Mouse (Mus musculus) small intestine, adult 10 weeks (tissue): ENCODE measurements around the gene Cacna2d1. TPM values are rescaled to one million over a fixed set of nuclear protein-coding genes. Genes with fewer than 3 reads are reported as not detected.

Source experiments
- polyA plus RNA-seq: library from polyadenylated mRNA; stranded (reverse); fragments of 350-450 nt; fragmentation: Illumina TruSeq; extraction: RNeasy Lipid Tissue Mini Kit (QIAGEN cat#74804); gene quantifications from one replicate; pipeline ENCODE4 v1.2.3, GENCODE M21; 2014; ENCODE audit warnings: low replicate concordance

Cacna2d1 gene
- polyA plus RNA-seq, result 21.5 TPM

GRCm38 (mm10) chr5:15934376-15935233, at the start of gene Cacna2d1:
TSS of gene Cacna2d1 (plus strand) at chr5:15934691.

Other genes with a start within 250 kb of the Cacna2d1 start
- not detected for gene Speer4c, start 220.4 kb upstream of the Cacna2d1 start, polyA plus RNA-seq